Mouse (Mus musculus) limb, embryonic 14.5 days (tissue): Measurements from ENCODE around the gene Zfp423. TPM values are rescaled to one million over a fixed set of nuclear protein-coding genes. Genes with fewer than 3 reads are reported as not detected.
A peak's percentile ranks its signal among the peaks of the same experiment; 100 is the strongest.

Experiments
- ATAC-seq: fragments of 200-750 bp; cut with Nextera tagmentation; 2 replicates; pipeline ENCODE4 v1.8.0; 2017; ENCODE audit warnings: low read depth, moderate number of reproducible peaks, moderate TSS enrichment; ENCODE audit not compliant: low FRiP score
- DNase-seq: peaks from one replicate; pipeline ENCODE4 v3.0.0-alpha.2; 2015; ENCODE audit warnings: low spot score
- H3K27ac ChIP-seq: fragments of 300-500 bp; sonication (generic); replicated peaks from 2 replicates; pipeline ENCODE4 v1.5.1; 2014; ENCODE audit warnings: low read depth, mild to moderate bottlenecking, low read length, moderate library complexity, mixed read lengths
- H3K27me3 ChIP-seq: fragments of 300-500 bp; sonication (generic); 2 replicates; pipeline ENCODE4 v1.6.1; 2014; ENCODE audit warnings: low read length, mixed read lengths; ENCODE audit not compliant: control insufficient read depth, insufficient read depth
- H3K36me3 ChIP-seq: fragments of 300-500 bp; sonication (generic); 2 replicates; pipeline ENCODE4 v1.6.1; 2014; ENCODE audit warnings: mild to moderate bottlenecking, low read length, moderate library complexity, mixed read lengths; ENCODE audit not compliant: control insufficient read depth, insufficient read depth
- H3K4me1 ChIP-seq: fragments of 300-500 bp; sonication (generic); 2 replicates; pipeline ENCODE4 v1.6.1; 2014; ENCODE audit warnings: antibody characterized with exemption, low read length, mixed read lengths; ENCODE audit not compliant: control insufficient read depth, insufficient read depth
- H3K4me2 ChIP-seq: fragments of 300-500 bp; sonication (generic); replicated peaks from 2 replicates; pipeline ENCODE4 v1.6.1; 2014; ENCODE audit warnings: low read depth, mild to moderate bottlenecking, low read length, moderate library complexity; ENCODE audit not compliant: severe bottlenecking
- H3K4me3 ChIP-seq: fragments of 300-500 bp; sonication (generic); replicated peaks from 2 replicates; pipeline ENCODE4 v1.5.1; 2014; ENCODE audit warnings: low read length
- H3K9ac ChIP-seq: fragments of 300-500 bp; sonication (generic); 2 replicates; pipeline ENCODE4 v1.6.1; 2014; ENCODE audit warnings: mild to moderate bottlenecking, low read depth, low read length, moderate library complexity; ENCODE audit not compliant: severe bottlenecking
- H3K9me3 ChIP-seq: fragments of 300-500 bp; sonication (generic); 2 replicates; pipeline ENCODE4 v1.6.1; 2016; ENCODE audit warnings: low read length; ENCODE audit not compliant: control insufficient read depth
- POLR2A ChIP-seq: fragments of 200-500 bp; IDR thresholded peaks from 2 replicates; pipeline ENCODE4 v1.8.0; 2012; ENCODE audit warnings: inconsistent platforms, mild to moderate bottlenecking, moderate library complexity, borderline replicate concordance; ENCODE audit not compliant: insufficient read depth, insufficient read length; ENCODE audit errors: extremely low read depth
- WGBS: fragments of 180-500 bp; shearing (Covaris S2); extraction: QIAGEN DNeasy Blood & Tissue Kit; methylation state at CpG from one replicate; pipeline ENCODE4 v1.1.7; 2014; 5-methylcytosine and 5-hydroxymethylcytosine counted together
- polyA plus RNA-seq, 2 experiments: library from polyadenylated mRNA; depleted of rRNA in 1 of 2; stranded (reverse) in 1 of 2; unstranded in 1 of 2; fragments of >200 nt; fragmentation: Nextera tagmentation in 1 of 2; extraction: Ambion mirVana in 1 of 2; gene quantifications; 2 replicates each; pipeline versions ENCODE4 v1.2.1 to v1.2.3; 2012 to 2014

Gene Zfp423
- polyA plus RNA-seq, 2 experiments = 24.4 to 46.4 TPM

DNA sequence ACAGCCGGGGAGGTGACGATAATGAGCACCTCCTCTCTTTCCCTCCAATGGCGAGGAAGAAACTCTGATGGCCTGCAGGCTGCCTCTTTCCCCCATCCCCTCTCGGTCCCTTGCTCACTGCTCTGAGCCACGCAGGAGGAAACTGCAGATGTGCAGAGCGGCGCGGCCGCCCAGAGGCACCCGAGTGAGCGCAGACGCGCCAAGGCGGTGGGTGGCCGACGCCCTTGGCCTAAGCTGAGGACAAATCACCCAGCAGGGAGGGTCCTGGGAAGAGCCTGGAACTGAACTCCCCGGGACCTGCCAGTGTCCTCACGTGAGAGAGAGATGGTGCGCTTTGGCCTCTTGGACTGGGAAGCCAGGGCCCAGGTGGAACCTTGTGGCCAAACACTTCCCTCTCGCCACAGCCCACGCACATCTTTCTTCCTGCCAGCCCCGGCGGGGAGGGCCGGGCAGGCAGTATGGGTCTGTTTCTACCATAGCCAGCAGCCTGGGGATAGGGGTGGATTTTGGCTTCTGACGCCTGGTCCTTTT is 296.5 kb downstream of the Zfp423 start:
- DNase-seq (no peak), ATAC-seq (peak; percentile 41; the same call in 1 of the 2 replicates)
- Histone ChIP-seq H3K4me3 (peak overlapping the region; percentile 14), H3K36me3 (no peaks in the 10 kb centered on the region), H3K9ac (peak overlapping the region; percentile 32; the same call in 1 of the 2 replicates), H3K27me3 (peaks cover 12% of the 10 kb centered on the region), H3K4me1 (peaks cover 30% of the 10 kb centered on the region), H3K9me3 (no peaks in the 10 kb centered on the region), H3K4me2 (peak overlapping the region; percentile 41), H3K27ac (no peak overlapping the region)
- TF ChIP-seq POLR2A = no peak
- 5% methylated on average over 23 of the region's 25 CpGs for WGBS

GRCm38 (mm10) chr8:87662307-87662771 is 297.1 kb downstream of the Zfp423 start:
- Histone ChIP-seq H3K4me3 (peak overlapping the region; percentile 14), H3K4me2 (peak overlapping the region; percentile 41), H3K4me1 (peaks cover 30% of the 10 kb centered on the region), H3K9ac (no peak overlapping the region), H3K36me3 (no peaks in the 10 kb centered on the region), H3K27ac (no peak overlapping the region), H3K9me3 (no peaks in the 10 kb centered on the region), H3K27me3 (peaks cover 12% of the 10 kb centered on the region)
- WGBS = 5% methylated on average over 27 of the region's 27 CpGs
- DNase-seq (no peak), ATAC-seq (no peak)
- TF ChIP-seq POLR2A = no peak

DNA sequence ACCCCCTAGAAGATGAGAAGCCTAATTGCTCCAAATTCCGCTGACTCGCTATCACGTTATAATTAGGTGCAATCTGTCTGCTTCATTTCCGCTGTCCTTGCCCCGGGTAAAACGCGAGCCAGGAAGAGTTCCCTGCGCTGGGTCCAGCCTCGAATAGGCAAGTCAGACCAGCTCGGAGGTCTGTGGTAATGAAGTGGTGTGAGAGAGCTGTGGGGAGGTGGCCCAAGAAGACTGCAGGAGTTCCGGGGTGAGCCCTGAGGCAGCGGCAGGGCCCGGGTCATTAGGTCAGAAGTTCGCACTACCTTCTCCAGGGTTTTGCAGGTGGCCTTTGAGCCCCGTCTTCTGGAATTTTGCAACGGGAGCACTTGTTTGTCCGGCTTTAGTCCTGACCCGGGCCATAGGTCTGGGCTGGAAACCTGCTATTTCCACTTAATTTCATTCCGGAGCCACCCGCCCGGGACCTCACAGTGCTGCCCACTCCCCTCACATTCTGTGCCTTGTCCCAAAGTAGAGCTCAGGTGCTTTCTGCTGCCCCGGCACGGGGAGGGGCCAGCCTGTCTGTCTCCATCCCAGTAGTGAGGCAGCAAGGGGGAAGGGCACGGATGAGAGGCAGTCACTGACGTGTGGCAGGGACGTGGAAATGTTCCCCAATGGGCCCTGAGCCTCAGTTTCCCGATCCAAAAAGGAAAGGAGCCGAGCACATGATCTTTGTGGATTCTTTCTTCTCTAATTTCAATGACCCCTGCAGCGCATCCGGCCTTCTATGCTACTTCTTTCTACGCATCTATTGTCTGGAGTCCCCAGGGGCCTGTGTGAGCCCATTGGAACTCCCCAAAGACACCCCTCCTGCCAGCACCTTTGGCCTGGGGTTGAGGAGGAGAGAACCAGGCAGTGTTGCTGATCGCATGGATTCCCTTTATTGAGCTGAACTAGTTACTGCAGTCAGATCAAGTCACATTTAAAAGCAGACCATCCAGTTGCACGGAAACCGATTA is 298.2 kb downstream of the Zfp423 start:
- Histone ChIP-seq H3K9ac (no peak overlapping the region), H3K36me3 (no peaks in the 10 kb centered on the region), H3K4me2 (peak overlapping the region; percentile 54), H3K4me1 (peaks cover 30% of the 10 kb centered on the region), H3K27ac (no peak overlapping the region), H3K9me3 (no peaks in the 10 kb centered on the region), H3K4me3 (no peak overlapping the region), H3K27me3 (peaks cover 12% of the 10 kb centered on the region)
- DNase-seq (no peak), ATAC-seq (no peak)
- TF ChIP-seq POLR2A = no peak
- WGBS = 18% methylated on average over 33 of the region's 34 CpGs

- H3K9ac ChIP-seq = no peak overlapping the region; the same call in 1 of the 2 replicates
- WGBS = 3% methylated on average over 42 of the region's 43 CpGs
These were observed 299.1 kb downstream of the Zfp423 start for GRCm38 (mm10) chr8:87660029-87660915.

DNA sequence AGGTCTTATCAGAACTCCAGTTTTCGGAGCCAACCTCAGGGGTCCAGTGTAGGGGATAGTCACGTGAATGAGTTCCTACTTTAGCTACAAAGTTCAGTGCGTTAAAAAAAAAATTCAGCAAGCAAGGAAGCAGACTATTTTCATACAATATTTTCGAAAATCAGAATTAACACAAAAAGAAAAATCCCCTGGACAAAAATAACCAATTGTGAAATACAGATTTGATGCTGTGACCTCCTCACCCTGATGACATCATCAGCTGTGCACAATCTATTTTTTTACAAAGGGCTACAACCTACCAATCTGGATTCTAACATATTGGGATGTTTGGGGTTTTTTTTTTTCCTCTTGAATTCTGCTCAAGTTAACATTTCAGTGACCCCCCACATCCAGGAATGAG is 301.9 kb downstream of the Zfp423 start:
- Histone ChIP-seq H3K9me3 (no peaks in the 10 kb centered on the region), H3K27me3 (peaks cover 12% of the 10 kb centered on the region), H3K4me1 (peaks cover 20% of the 10 kb centered on the region), H3K4me2 (no peak overlapping the region), H3K36me3 (no peaks in the 10 kb centered on the region), H3K4me3 (no peak overlapping the region), H3K27ac (no peak overlapping the region), H3K9ac (no peak overlapping the region)
- 77% methylated on average over 4 of the region's 4 CpGs for WGBS
- TF ChIP-seq POLR2A = no peak
- ATAC-seq = no peak
- no peak for DNase-seq

More at GRCm38 (mm10) chr8:87660029-87660915, 299.1 kb downstream of the Zfp423 start:
- peak; percentile 38; the same call in 1 of the 2 replicates for ATAC-seq
- Histone ChIP-seq H3K4me2 (peak overlapping the region; percentile 54), H3K9me3 (no peaks in the 10 kb centered on the region), H3K36me3 (no peaks in the 10 kb centered on the region), H3K27ac (no peak overlapping the region), H3K4me1 (peaks cover 30% of the 10 kb centered on the region), H3K27me3 (peaks cover 12% of the 10 kb centered on the region), H3K4me3 (peak overlapping the region; percentile 24)
- DNase-seq = no peak
- TF ChIP-seq POLR2A = no peak
